Mouse (Mus musculus) lung, embryonic 14.5 days (tissue): ENCODE results near the gene Ppp6r2. TPM values are rescaled to one million over a fixed set of nuclear protein-coding genes. Genes with fewer than 3 reads are reported as not detected.

ENCODE experiments used
- ATAC-seq: fragments of 200-750 bp; cut with Nextera tagmentation; 2 replicates; pipeline ENCODE4 v1.8.0; 2017; ENCODE audit warnings: mild to moderate bottlenecking, moderate TSS enrichment, moderate library complexity; ENCODE audit not compliant: insufficient read depth
- DNase-seq: peaks from one replicate; pipeline ENCODE4 v3.0.0-alpha.2; 2015
- H3K27ac ChIP-seq: fragments of 300-500 bp; sonication (generic); 2 replicates; pipeline ENCODE4 v1.5.1; 2014; ENCODE audit warnings: low read depth, mild to moderate bottlenecking, moderate library complexity
- H3K27me3 ChIP-seq: fragments of 300-500 bp; sonication (generic); 2 replicates; pipeline ENCODE4 v1.6.1; 2014; ENCODE audit warnings: low read length, control low read depth; ENCODE audit not compliant: insufficient read depth
- H3K36me3 ChIP-seq: fragments of 300-500 bp; sonication (generic); 2 replicates; pipeline ENCODE4 v1.6.1; 2014; ENCODE audit warnings: control low read depth; ENCODE audit not compliant: insufficient read depth
- H3K4me1 ChIP-seq: fragments of 300-500 bp; sonication (generic); 2 replicates; pipeline ENCODE4 v1.6.1; 2014; ENCODE audit warnings: antibody characterized with exemption, control low read depth; ENCODE audit not compliant: insufficient read depth
- H3K4me2 ChIP-seq: fragments of 300-500 bp; sonication (generic); 2 replicates; pipeline ENCODE4 v1.6.1; 2014; ENCODE audit warnings: mild to moderate bottlenecking
- H3K4me3 ChIP-seq: fragments of 300-500 bp; sonication (generic); 2 replicates; pipeline ENCODE4 v1.5.1; 2014; ENCODE audit warnings: low read depth, low read length
- H3K9ac ChIP-seq: fragments of 300-500 bp; sonication (generic); 2 replicates; pipeline ENCODE4 v1.6.1; 2014
- H3K9me3 ChIP-seq: fragments of 300-500 bp; sonication (generic); 2 replicates; pipeline ENCODE4 v1.6.1; 2016; ENCODE audit warnings: low read depth, low read length, control low read depth
- CTCF ChIP-seq: IDR thresholded peaks from 2 replicates; pipeline ENCODE4 v1.5.1; 2016; ENCODE audit warnings: antibody characterized with exemption, low read depth
- WGBS: fragments of 180-500 bp; shearing (Covaris S2); extraction: QIAGEN DNeasy Blood & Tissue Kit; methylation state at CpG from one replicate; pipeline ENCODE4 v1.1.7; 2014; 5-methylcytosine and 5-hydroxymethylcytosine counted together
- polyA plus RNA-seq: library from polyadenylated mRNA; unstranded; fragments of >200 nt; fragmentation: Nextera tagmentation; extraction: Ambion mirVana; gene quantifications from 2 replicates; pipeline ENCODE4 v1.2.1, GENCODE M21; 2014

Gene Ppp6r2
- polyA plus RNA-seq, 1 experiment from 2014 or later, result 27.8 TPM

DNA sequence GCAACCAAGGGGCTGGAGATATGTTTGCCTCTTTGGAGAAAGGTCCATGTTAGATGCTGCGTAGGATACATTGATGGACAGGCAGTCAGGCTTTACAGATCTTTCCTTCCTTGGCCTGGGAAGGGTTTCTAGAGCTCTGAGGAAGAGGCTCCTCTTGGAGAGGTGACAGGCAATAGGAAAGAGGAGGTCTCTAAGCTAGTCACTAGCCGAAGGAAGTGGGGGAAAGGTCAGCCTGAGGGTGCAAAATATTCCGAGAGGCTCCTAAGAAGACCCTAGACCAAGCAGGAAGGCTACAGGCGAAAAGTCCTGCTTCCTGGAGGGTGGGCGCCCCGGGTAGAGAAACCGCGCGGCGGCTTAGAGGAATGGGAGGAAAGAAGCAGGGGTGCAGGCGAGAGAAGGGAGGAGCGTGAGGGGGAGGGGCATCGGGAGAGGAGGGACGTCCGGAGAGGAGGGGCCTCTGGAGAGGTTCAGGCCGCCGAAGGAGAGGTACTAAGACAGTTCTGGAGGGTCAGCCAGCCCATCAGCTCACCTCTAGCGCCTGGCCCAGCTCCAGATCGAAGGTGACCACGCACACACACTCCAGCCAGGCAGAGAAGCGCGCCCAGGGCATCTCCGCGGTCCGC, 15.6 kb upstream of the Ppp6r2 start:
- no peaks in the 10 kb centered on the region for H3K36me3 ChIP-seq
- ATAC-seq (peak; percentile 97), DNase-seq (peak; percentile 92)
- H3K4me1 ChIP-seq, result peaks cover 13% of the 10 kb centered on the region
- peak overlapping the region; percentile 96 for H3K9ac ChIP-seq
- H3K4me2 ChIP-seq, result peak overlapping the region; percentile 85
- WGBS, result under 1% methylated on average over 25 of the region's 25 CpGs
- H3K27me3 ChIP-seq, result no peaks in the 10 kb centered on the region
- H3K4me3 ChIP-seq, result peak overlapping the region; percentile 93
- H3K27ac ChIP-seq, result peak overlapping the region; percentile 98
- no peak for TF ChIP-seq CTCF
- H3K9me3 ChIP-seq, result no peaks in the 10 kb centered on the region

DNA sequence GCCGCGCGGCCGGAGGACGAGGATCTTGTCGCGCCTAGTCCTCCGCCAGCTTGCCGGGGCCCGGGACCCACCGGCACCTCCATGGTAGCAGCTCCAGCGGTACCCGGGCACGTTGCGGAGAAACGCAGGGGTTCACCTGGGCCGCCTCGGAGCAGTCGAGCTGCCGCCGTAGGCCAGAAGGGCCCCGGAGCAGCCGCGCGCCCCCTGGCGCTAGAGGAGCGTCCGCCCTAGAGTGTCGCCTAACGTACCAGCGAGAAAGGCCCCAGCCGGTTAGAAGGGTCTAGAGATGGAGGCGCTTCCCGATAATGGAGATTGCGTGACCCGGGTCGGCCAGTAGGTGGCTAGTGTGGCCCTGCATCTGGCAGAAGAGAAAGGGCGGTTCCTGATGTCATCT, 15.0 kb upstream of the Ppp6r2 start, which contains the start of gene Dennd6b:
TSS of gene Dennd6b (minus strand) at position 184 of the 394 bp plus-strand sequence.
- Histone ChIP-seq H3K27ac (peak within 1 kb of the TSS; percentile 98), H3K36me3 (no peaks in the 10 kb centered on the region), H3K4me1 (peaks cover 13% of the 10 kb centered on the region), H3K9ac (peak within 1 kb of the TSS; percentile 96), H3K9me3 (no peaks in the 10 kb centered on the region), H3K4me3 (peak within 1 kb of the TSS; percentile 93), H3K27me3 (no peaks in the 10 kb centered on the region), H3K4me2 (peak within 1 kb of the TSS; percentile 85)
- ATAC-seq (peak; percentile 99), DNase-seq (peak; percentile 98)
- peak; percentile 93 for TF ChIP-seq CTCF
- under 1% methylated on average over 38 of the region's 38 CpGs for WGBS

DNA sequence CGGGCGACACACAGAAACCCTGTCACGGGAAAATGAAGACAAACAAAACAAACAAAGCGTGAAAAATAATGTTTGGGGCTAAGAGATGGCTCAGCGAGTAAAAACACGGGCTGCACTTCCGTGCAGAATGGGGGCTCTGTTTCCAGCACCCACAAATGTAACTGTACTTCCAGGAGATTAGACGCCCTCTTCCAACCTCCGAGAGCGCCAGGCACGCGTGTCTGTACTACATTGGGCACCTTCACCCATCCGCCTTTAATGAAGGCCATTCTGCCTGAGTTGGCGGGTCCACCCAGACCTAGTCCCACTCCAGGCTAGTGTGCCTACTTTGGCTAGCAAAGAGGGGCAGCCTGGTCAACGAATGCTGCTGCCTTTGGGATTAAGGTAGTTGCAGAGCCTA, 14.3 kb upstream of the Ppp6r2 start:
- WGBS, result 61% methylated on average over 15 of the region's 15 CpGs
- no peak for TF ChIP-seq CTCF
- DNase-seq, result no peak
- ATAC-seq, result no peak
- peak overlapping the region; percentile 98; the same call in 1 of the 2 replicates for H3K27ac ChIP-seq
- H3K36me3 ChIP-seq, result no peaks in the 10 kb centered on the region
- H3K4me2 ChIP-seq, result peak overlapping the region; percentile 85
- H3K4me1 ChIP-seq, result peaks cover 13% of the 10 kb centered on the region
- H3K4me3 ChIP-seq, result peak overlapping the region; percentile 93
- peak overlapping the region; percentile 96 for H3K9ac ChIP-seq
- H3K9me3 ChIP-seq, result no peaks in the 10 kb centered on the region
- H3K27me3 ChIP-seq, result no peaks in the 10 kb centered on the region

DNA sequence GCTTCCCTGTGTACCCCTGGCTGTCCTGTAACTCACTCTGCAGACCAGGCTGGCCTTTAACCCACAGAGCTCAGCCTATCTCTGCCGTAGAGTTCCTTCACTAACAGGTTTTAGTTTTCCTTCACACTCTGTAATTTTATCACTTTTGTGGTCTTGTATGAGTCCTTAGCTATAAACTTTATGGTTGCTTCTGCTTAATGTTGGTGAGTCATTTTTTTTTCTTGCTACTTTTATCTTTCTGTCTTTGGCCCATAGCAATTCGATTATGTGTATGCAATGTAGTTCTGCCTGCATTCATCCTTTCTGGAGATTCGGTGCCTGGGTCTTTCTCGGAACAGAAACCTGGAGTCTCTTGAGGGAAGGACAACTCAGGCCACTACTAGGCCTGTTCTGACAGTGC, 3.9 kb upstream of the Ppp6r2 start:
- H3K27me3 ChIP-seq, result no peaks in the 10 kb centered on the region
- no peaks in the 10 kb centered on the region for H3K4me1 ChIP-seq
- no peaks in the 10 kb centered on the region for H3K36me3 ChIP-seq
- no peak overlapping the region for H3K4me3 ChIP-seq
- H3K9me3 ChIP-seq, result no peaks in the 10 kb centered on the region; the same call in 1 of the 2 replicates
- no peak overlapping the region for H3K27ac ChIP-seq
- no peak overlapping the region for H3K9ac ChIP-seq
- ATAC-seq (no peak), DNase-seq (no peak)
- H3K4me2 ChIP-seq, result no peak overlapping the region
- 76% methylated on average over 4 of the region's 4 CpGs for WGBS
- no peak for TF ChIP-seq CTCF

DNA sequence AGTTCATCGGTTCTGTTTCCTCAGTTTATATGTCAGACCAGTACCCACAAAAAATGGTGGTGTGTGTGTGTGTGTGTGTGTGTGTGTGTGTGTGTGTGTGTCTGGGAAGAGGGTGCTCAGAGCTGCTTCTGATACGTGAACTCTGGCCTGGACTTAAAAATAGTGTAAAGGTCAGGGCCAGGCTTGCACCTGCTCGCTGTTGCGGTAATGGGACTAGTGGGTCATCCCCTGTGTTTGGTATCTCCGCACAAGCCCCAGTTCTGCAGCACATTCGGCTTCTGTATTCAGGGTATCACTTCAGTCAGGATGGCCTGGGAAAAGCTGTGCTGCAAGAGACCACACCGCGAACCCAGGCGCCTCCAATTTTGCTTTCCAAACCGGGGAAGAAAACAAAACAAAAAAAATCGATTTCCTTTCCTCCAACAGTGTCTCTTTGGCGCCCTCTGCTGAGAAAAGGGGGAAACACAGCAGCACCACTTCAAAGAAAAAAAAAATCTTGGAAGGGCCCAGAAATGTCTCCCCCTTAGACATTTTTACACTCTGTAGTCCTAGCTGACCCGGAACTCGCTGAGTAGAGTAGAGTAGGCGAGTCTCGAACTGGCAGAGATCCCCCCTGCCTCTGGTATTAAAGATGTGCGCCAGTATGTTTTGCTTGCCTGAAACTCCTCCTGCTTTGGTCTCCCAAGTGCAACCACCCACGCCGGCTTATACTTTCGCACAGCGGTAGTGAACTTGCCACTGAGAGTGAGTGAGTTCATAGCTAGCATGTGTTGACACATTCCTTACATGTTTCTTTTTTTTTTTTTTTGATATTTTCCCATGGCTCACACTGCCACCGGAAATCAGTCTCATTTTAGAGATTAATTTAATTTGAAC, 1.2 kb upstream of the Ppp6r2 start:
- no peaks in the 10 kb centered on the region for H3K9me3 ChIP-seq
- peak overlapping the region; percentile 35 for H3K4me3 ChIP-seq
- peak overlapping the region; percentile 85 for H3K4me2 ChIP-seq
- peak; percentile 25; the same call in 1 of the 2 replicates for ATAC-seq
- H3K27ac ChIP-seq, result peak overlapping the region; percentile 89
- peak overlapping the region; percentile 34 for H3K9ac ChIP-seq
- 11% methylated on average over 22 of the region's 22 CpGs for WGBS
- H3K27me3 ChIP-seq, result no peaks in the 10 kb centered on the region
- no peaks in the 10 kb centered on the region for H3K36me3 ChIP-seq
- peak; percentile 96 for DNase-seq
- TF ChIP-seq CTCF, result peak; percentile 84
- H3K4me1 ChIP-seq, result no peaks in the 10 kb centered on the region

DNA sequence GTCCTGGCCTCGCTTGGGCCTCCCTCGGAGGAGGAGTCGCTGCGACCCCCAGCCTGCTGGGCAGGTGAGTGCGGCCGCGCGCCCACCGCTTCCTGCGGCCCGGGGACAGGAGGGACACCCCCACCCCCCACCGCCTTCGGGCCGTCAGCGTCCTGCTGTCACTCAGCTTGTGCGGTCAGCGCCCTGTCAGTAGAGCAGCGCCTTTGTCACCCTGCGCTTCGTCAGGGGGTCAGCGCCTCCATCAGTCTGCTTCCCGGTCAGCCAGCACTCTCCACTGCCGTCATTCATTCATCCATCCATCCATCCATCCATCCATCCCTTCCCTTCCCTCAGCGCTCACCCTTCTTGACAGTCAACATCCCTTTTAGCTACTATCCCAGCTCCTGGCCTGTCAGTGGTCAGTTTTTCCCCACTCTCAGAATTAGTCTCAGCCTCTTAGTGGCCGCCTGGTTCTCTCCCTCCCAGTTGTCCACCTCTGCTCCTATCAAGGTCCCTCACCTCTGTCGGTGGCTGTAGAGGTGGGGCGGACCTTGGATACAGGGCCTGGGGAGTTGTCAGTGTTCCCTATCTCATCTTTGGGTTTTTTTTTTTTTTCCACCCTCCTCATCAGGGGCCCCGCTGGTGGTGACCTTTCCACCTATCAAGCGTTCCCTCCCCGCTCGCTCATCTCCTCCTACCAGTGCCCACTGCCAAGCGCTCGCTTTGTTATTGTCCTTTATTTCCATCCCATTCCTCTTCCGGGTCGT, 536 bp downstream of the Ppp6r2 start:
- peaks cover 13% of the 10 kb centered on the region for H3K36me3 ChIP-seq
- no peaks in the 10 kb centered on the region for H3K27me3 ChIP-seq
- DNase-seq, result peak; percentile 39
- no peak for TF ChIP-seq CTCF
- H3K27ac ChIP-seq, result peak overlapping the region; percentile 89
- ATAC-seq, result peak; percentile 62
- no peaks in the 10 kb centered on the region for H3K4me1 ChIP-seq
- WGBS, result under 1% methylated on average over 35 of the region's 35 CpGs
- H3K9ac ChIP-seq, result peak overlapping the region; percentile 92
- no peaks in the 10 kb centered on the region for H3K9me3 ChIP-seq
- peak overlapping the region; percentile 85 for H3K4me2 ChIP-seq
- H3K4me3 ChIP-seq, result peak overlapping the region; percentile 94
